Mouse (Mus musculus): ENCODE results near the gene Sort1.
"Not testable (repeated sequence)": the region's sequence is repeated elsewhere in the genome, so short reads cannot be mapped to it uniquely, and the experiment has no call there.

DNA sequence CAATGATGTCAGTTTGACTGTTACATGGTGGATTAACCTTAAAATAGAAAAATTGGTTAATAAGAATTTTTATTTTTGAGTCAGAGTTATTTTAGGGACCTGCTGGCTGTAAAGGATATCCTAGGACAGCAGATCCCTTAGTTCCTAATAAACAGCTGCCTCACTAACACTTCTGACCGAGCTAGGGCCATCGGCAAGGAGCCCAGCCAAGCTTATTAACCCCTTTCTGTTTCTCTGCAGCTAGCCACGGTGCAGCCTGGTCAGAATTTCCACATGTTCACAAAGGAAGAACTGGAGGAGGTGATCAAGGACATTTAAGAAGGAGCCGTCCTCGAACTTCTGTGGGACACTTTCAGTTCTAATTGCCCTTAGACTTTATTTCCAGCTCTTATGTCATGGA is 4.4 kb upstream of the Sort1 start:
- not testable (repeated sequence) for TF ChIP-seq CTCF (conservative IDR thresholded peaks at IDR 0.05; ENCODE audit: low read length); NANOG (IDR thresholded peaks at IDR 0.05; ENCODE audit: borderline replicate concordance, low read length)
